In the genomic region with DNA sequence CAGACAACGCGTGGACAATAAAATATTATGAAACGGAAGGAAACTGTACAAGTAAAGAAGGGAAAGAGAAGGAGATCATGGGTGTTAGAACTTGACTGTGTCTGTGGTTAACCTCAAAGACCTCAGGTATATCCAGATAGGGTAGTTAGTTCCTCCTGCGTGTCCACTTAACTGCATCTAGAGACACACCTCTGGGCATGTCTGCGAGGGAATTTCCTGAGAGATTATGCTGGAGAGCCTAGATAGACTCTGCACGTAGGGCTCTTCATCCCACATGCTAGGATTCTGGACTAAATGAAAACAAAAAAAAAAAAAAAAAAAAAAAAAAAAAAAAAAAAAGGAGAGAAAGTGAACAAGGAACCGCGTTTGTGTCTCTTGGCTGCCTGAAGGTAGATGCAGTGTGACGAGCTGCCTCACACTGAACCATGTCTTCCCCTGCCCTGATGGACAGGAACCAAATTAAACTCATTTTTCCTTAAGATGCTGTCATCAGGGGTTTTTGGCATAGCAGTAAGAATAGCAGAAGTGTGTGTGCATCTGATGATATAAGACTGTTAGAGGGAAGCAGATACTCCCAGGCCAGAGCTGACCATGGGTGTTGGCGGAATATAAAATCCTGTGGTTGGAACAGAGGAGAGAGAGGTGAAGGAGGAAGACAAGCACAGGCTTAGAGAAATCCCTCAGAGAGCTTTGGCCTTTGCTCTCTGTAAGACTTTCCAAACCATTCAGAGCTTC, we compare ENCODE assay signal across 21 mouse cellular contexts.
A peak's percentile ranks its signal among the peaks of the same experiment; 100 is the strongest.
DNase-seq lines count a peak whose midpoint lies in the region; ATAC-seq and TF ChIP-seq lines count a peak whose summit lies in the region.
"Had no signal": no experiment of that assay in that cellular context is flagged by ENCODE, and none has a peak within 500 bp of the region (broad histone marks: within the 10 kb centered on the region; RNA-seq: fewer than 3 reads in every experiment).

No protein-coding gene starts in this region.

- no peak for DNase-seq in liver, embryonic 11.5 days (ENCODE audit: low spot score)
- no peak for DNase-seq in liver, postnatal 0 days
- DNase-seq in left cerebral cortex, postnatal 14 days (ENCODE audit: low spot score in 2 of 2) = no peak
- DNase-seq in kidney, adult 11 months = no peak
- DNase-seq in thymus, postnatal 10 days (ENCODE audit: low spot score in 2 of 2) = no peak
- DNase-seq: adrenal gland, adult 2 months; adrenal gland, postnatal 25 days; cerebellum, adult 2 months; cerebellum, postnatal 14 days; forebrain, postnatal 0 days; gastrocnemius, postnatal 25 days; heart, postnatal 36 days had no signal

- intact Hi-C loops in left cerebral cortex, postnatal 14 days (cut with DNase I) = no loop called here

- no peak overlapping the region for H3K4me2 ChIP-seq in liver, embryonic 11.5 days
- no peak overlapping the region for H3K4me2 ChIP-seq in liver, postnatal 0 days (ENCODE audit: low read depth, low read length)
- H3K4me2 ChIP-seq: embryonic facial prominence, embryonic 13.5 days; forebrain, embryonic 13.5 days; heart, embryonic 13.5 days; hindbrain, embryonic 12.5 days had no signal

- H3K27me3 ChIP-seq in liver, embryonic 11.5 days (replicated peaks; ENCODE audit: control insufficient read depth, insufficient read depth, low read length) = no peaks in the 10 kb centered on the region
- no peaks in the 10 kb centered on the region for H3K27me3 ChIP-seq in liver, postnatal 0 days (ENCODE audit: insufficient read depth, low read length)
- no peaks in the 10 kb centered on the region for H3K27me3 ChIP-seq in megakaryocyte, embryonic 14.5 days (replicated peaks)
- H3K27me3 ChIP-seq: embryonic facial prominence, embryonic 13.5 days; forebrain, embryonic 13.5 days; heart, embryonic 13.5 days; hindbrain, embryonic 12.5 days; Patski had no signal

- no peak for TF ChIP-seq EP300 in liver, postnatal 0 days (IDR thresholded peaks at IDR 0.05; ENCODE audit: low read depth)

- H3K36me3 ChIP-seq in liver, embryonic 11.5 days (ENCODE audit: control insufficient read depth, insufficient read depth, low read length) = no peaks in the 10 kb centered on the region
- H3K36me3 ChIP-seq in liver, postnatal 0 days (replicated peaks; ENCODE audit: insufficient read depth, low read length) = no peaks in the 10 kb centered on the region
- H3K36me3 ChIP-seq in megakaryocyte, embryonic 14.5 days (replicated peaks; ENCODE audit: low read length) = no peaks in the 10 kb centered on the region
- H3K36me3 ChIP-seq: embryonic facial prominence, embryonic 13.5 days; heart, embryonic 13.5 days; hindbrain, embryonic 12.5 days had no signal

- no peak overlapping the region for H3K27ac ChIP-seq in liver, embryonic 11.5 days (ENCODE audit: low read depth, low read length)
- no peak overlapping the region for H3K27ac ChIP-seq in liver, postnatal 0 days (ENCODE audit: low read depth)
- H3K27ac ChIP-seq: embryonic facial prominence, embryonic 13.5 days; forebrain, embryonic 13.5 days; heart, embryonic 13.5 days; hindbrain, embryonic 12.5 days had no signal

- H3K4me1 ChIP-seq in liver, embryonic 11.5 days (replicated peaks; ENCODE audit: control insufficient read depth, insufficient read depth, low read length) = no peaks in the 10 kb centered on the region; the same call in 1 of the 2 replicates
- no peaks in the 10 kb centered on the region for H3K4me1 ChIP-seq in liver, postnatal 0 days (ENCODE audit: insufficient read depth)
- H3K4me1 ChIP-seq in megakaryocyte, embryonic 14.5 days = peaks cover 17% of the 10 kb centered on the region
- H3K4me1 ChIP-seq: embryonic facial prominence, embryonic 13.5 days; forebrain, embryonic 13.5 days; heart, embryonic 13.5 days; hindbrain, embryonic 12.5 days had no signal

- 55% methylated on average over 10 of the region's 10 CpGs for WGBS in liver, embryonic 11.5 days
- 38% methylated on average over 10 of the region's 10 CpGs for WGBS in liver, postnatal 0 days (ENCODE audit: insufficient replicate concordance)

- no peak overlapping the region for H3K9ac ChIP-seq in liver, embryonic 11.5 days (ENCODE audit: low read depth, low read length)
- no peak overlapping the region for H3K9ac ChIP-seq in liver, postnatal 0 days (replicated peaks)
- H3K9ac ChIP-seq: embryonic facial prominence, embryonic 13.5 days; forebrain, embryonic 13.5 days; forebrain, postnatal 0 days; heart, embryonic 13.5 days; hindbrain, embryonic 12.5 days had no signal

- 0 out of 2 replicates have a peak, but pooled peaks have one; percentile 49 for ATAC-seq in liver, embryonic 11.5 days (replicated peaks; ENCODE audit: low FRiP score)
- ATAC-seq in liver, postnatal 0 days = no peak
- ATAC-seq in common myeloid progenitor, adult 5-6 weeks (replicated peaks; ENCODE audit: low read depth, poor library complexity, severe bottlenecking) = peak; percentile 76
- ATAC-seq: forebrain, embryonic 13.5 days; forebrain, postnatal 0 days; hindbrain, embryonic 16.5 days; inflammation-experienced regulatory T-cells, adult 6 months; Patski had no signal

- TF ChIP-seq CTCF in liver, postnatal 0 days (IDR thresholded peaks at IDR 0.05; ENCODE audit: low read depth) = no peak

- H3K9me3 ChIP-seq in liver, embryonic 11.5 days (ENCODE audit: control insufficient read depth, low read length) = no peaks in the 10 kb centered on the region
- no peaks in the 10 kb centered on the region for H3K9me3 ChIP-seq in liver, postnatal 0 days (ENCODE audit: low read length)
- 0 out of 2 replicates have a peak, but pooled peaks cover 4% of the 10 kb centered on the region for H3K9me3 ChIP-seq in megakaryocyte, embryonic 14.5 days
- H3K9me3 ChIP-seq: embryonic facial prominence, embryonic 13.5 days; forebrain, embryonic 13.5 days; heart, embryonic 13.5 days; hindbrain, embryonic 12.5 days had no signal

- no peak overlapping the region for H3K4me3 ChIP-seq in liver, embryonic 11.5 days (ENCODE audit: low read depth, low read length)
- no peak overlapping the region for H3K4me3 ChIP-seq in liver, postnatal 0 days (ENCODE audit: low read depth, low read length)
- H3K4me3 ChIP-seq in megakaryocyte, embryonic 14.5 days (replicated peaks) = peak overlapping the region; percentile 23
- H3K4me3 ChIP-seq: embryonic facial prominence, embryonic 13.5 days; forebrain, embryonic 13.5 days; heart, embryonic 13.5 days; hindbrain, embryonic 12.5 days had no signal
